Mouse (Mus musculus): ENCODE data around the gene Arhgap27. TPM values are rescaled to one million over a fixed set of nuclear protein-coding genes. Genes with fewer than 3 reads are reported as not detected.

Arhgap27 gene
- total RNA-seq, 2 experiments from 2014 or later: 9.8 to 10.1 TPM

DNA sequence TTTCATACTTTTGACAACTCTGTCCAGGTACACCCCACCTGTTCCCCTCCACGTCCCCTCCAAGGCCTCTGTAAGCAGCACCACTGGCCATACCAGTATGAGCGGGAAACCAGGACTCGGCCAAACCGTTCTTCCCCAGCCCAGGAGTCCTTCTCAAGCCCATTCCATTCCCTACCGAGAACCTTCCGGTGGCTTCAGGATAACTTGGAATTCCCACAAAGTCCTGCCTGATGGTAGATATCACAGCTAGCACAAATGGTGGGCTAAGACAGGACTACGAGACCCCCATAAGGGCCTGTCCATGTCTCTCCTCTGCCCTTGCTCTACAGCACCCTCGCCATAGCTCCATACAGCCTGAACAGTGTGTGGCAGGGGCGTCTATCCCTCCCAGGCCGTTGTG is 5.8 kb downstream of the Arhgap27 start:
- no peak for DNase-seq (ENCODE audit: low spot score in 2 of 2)

DNA sequence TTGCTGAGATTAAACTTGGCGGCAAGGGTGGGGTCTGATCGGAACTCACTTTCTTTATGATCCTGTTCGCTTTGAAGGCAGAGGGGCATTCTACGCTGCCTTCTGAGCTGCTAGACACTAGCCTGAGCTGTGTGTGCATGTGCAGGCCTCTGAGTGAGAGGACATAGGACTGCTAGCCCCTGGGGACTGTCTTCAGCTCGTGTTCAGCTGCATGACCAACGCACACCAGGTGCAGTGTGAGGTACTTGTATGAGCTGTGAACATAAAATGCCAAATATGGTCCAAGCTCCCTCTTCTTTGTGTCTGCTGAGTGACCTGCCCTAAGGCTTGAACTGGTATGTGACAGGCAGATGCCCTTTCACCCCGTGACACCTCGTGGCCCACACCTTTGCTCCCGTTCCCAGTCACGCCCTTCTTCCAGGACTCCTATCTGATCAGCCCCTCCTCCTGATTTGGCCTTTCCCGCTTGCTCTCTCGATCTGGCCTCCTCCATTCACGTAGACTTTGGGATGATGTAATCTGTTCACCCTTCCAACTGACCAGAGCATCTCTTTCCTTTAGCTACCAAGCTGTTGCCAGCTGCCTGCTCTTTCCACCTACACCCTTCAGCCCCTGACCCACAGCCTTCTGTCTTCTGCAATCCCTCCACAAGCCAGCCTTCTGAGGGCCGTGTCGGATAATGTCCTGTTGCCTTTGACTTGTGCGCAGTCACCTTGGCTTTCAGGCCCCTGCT is 6.4 kb downstream of the Arhgap27 start:
- no peak for DNase-seq (ENCODE audit: low spot score in 2 of 2)

DNA sequence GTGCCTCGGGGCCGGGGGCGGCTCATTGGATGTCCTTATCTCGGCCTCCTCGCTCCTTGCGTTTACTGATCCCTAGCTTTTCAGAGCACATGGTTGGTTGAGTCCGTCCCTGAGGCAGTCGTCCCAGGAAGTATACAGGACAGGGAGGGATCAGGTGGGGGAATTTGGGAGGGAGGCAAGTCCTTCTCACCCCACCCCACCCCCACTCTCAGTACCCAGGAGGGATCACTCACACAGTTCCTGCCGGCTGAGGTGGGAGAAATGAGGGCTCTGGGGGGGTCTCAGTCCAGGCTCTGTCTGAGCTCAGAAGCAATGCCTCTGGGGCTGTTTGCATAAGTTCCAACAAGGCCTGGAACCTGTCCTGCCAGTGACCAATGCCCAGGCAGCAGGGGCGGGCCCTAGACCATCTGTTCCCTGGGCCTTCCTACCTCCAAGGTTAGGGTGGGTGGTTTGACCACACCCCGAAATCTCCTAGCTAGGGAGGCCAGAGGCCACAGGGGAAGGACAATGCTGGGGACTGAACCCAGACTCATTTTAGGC is 7.4 kb downstream of the Arhgap27 start:
- DNase-seq (ENCODE audit: low spot score in 2 of 2): no peak

DNA sequence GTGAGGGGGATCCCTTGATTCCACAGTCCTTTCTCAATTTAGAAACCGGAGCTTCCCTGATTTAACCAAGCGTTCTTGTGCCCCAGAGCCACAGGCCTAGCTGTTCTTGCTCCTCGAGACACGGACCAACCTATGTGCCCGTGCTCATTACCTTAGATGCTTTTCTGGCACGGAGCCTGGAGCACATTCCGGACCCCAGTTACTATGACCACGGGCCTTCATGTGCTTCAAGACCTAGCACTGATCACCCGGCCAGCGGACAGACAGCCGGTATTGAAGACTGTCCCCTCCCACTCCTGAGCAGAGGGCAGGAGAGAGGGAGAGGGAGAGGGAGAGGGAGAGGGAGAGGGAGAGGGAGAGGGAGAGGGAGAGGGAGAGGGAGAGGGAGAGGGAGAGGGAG is 8.2 kb downstream of the Arhgap27 start:
- no peak for DNase-seq (ENCODE audit: low spot score in 2 of 2)

GRCm38 (mm10) chr11:103354033-103354432 is 9.5 kb downstream of the Arhgap27 start:
- DNase-seq (ENCODE audit: low spot score in 2 of 2): no peak

GRCm38 (mm10) chr11:103352239-103352814 is 11.2 kb downstream of the Arhgap27 start:
- no peak for DNase-seq (ENCODE audit: low spot score in 2 of 2)

DNA sequence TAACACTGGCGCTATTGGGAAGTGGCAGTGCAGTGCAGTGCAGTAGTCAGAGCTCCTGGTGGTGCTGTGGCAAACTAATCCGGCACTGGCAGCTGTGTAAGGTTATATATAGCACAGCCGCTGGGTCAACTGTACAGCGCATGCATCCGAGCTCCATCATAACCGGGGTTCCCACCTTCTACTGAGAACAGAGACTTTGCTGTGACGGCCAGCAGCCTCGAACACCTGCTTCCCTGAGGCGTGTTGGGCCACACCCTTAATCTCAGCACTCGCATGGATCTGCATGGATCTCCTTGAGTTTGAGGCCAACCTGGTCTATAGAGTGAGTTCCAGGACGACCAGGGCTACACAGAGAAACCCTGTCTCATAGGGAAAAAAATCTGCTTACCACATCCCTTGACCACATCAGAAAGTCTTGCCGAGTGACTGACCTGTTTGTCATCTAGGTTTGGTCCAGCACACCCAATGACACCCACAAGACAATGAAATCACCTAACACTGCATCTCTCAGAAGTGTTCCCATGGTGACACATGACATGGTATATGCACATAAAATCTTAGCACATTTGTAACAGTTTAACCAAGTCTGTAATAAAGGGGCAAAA is 12.7 kb downstream of the Arhgap27 start:
- no peak for DNase-seq (ENCODE audit: low spot score in 2 of 2)

DNA sequence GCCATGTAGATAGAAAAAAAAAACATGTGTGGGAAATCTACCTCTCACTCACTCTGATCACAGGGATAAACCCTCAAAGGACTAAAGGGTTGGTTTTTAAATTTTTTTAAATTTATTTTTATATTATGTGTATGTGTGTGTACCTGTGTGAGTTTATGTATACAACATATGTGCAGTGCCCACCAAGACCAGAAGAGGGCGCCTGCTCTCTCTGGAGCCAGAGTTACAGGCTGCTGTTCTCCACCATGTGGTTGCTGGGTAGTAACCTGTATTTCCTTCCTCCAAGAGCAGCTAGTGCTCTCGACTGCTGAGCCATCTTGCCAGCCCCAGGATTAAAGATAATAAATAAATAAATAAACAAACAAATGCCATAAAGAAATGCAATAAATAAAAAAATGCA is 13.8 kb downstream of the Arhgap27 start:
- no peak for DNase-seq (ENCODE audit: low spot score in 2 of 2)

GRCm38 (mm10) chr11:103346657-103347056 is 16.8 kb downstream of the Arhgap27 start:
- no peak for DNase-seq (ENCODE audit: low spot score in 2 of 2)

GRCm38 (mm10) chr11:103346236-103346635 is 17.3 kb downstream of the Arhgap27 start:
- DNase-seq (ENCODE audit: low spot score in 2 of 2): no peak

DNA sequence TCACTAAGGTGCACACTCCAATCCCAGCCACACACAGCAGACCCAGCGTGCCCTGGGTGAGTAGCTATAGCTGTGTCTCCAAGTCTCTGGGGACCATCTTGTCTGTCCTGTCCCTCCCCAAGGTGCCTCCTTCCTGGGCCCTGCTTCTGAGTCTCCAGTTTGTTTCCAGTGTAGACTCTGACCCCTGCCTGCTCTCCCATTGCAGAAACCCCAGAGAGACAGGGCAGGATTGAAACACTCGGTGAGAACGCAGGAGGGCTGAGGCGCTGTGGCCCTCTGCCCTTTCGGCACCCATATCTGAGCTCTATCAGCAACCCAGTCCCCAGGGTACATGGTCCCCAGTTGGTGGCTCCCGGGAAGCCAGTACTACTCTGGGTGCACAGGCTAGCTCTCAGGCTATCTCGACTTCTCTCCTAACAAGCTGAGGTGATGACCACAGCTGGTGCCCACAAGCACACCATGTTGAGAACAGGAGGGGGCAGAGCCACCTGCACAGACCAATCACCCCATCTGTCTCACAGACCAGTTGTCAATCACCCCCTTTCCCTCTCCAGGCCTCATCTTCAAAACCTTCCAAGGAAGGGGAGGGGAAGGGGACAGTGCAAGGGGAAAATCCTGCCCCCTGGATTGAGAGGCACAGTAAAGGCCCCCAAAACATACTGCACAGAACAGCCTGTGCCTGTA is 17.9 kb downstream of the Arhgap27 start:
- DNase-seq (ENCODE audit: low spot score in 2 of 2): no peak

DNA sequence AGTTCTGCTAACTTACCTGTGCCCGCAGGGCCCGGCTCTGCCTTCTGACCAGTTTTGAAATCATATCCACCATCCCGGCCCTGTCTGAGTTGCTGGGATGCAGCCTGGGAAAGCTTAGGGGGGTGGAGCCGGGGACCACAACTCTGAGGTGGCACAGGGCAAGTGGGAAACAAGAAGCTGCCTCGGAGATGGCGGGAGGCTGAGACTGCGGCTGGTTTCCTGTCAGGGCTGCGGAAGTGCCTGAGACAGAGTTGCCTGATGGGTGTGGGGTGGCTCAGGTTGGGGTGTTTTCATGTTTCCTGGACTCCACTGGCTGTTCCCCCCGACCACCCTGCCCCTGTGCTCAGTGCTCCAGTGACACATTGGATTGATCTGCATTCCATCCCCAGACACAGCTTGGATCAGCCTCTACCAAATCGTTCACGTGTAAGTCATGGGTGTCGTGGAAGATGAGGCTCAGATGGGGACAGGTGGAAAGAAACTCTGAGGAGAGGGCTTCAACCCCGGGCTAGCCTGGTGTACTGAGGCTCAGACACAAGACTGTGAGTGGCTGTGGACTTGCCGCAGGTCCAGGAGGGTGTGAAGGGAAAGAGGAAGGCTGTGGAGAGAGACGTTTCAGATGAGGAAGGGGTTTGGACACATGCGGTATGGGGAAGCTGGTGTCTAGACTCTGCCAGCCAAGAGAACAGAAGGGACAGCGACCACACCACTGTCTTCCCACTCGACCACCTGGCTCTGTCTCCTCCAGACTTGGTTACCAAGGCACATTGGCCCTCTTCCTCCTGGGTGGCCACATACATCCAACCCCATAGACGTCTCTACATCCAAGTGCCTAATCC is 18.8 kb downstream of the Arhgap27 start:
- DNase-seq (ENCODE audit: low spot score in 2 of 2): no peak

DNA sequence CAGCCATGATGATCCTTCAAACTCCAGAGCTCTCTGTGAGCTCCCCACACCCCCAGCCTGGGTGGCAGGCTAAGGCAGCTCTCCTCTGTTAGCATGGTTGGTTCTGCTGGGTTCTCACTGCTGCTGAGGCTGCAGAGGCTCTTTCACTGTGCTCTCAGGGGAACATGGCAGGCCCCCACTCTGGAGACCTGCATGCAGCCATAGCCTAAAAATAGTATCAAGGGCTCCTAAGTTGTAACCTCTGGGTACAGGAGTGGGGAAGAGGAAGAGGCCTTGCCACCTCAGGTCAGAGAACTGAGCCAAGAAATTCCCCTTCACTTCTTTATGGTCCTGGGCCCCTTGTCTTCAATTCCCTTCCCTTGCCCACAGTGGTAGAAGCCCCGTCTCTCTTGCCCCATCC is 19.6 kb downstream of the Arhgap27 start:
- no peak for DNase-seq (ENCODE audit: low spot score in 2 of 2)

GRCm38 (mm10) chr11:103343063-103343462 is 20.4 kb downstream of the Arhgap27 start:
- no peak for DNase-seq (ENCODE audit: low spot score in 2 of 2)

DNA sequence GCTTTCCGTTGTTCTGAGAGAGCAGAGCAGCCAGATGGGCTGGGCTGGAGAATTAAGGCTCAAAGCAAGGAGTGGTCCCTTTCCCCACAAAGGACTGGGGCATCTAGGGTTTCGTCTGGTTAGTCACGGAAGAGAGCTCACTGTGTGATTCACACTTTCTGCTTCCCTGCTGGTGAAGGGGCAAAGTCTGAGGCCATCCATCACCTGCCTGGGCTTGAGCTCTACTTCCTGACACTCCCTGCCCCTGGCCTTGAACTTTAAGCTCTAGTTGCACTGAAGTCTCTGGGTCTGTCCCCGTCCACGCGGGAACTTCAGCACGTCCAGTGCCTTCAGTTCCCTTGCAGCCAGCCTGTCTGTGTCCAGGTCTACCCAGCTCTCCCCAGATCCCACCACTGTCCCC is 22.8 kb downstream of the Arhgap27 start:
- DNase-seq (ENCODE audit: low spot score in 2 of 2): no peak

- no peak for DNase-seq (ENCODE audit: low spot score in 2 of 2)
Measured at GRCm38 (mm10) chr11:103340130-103340529, 23.4 kb downstream of the Arhgap27 start.

DNA sequence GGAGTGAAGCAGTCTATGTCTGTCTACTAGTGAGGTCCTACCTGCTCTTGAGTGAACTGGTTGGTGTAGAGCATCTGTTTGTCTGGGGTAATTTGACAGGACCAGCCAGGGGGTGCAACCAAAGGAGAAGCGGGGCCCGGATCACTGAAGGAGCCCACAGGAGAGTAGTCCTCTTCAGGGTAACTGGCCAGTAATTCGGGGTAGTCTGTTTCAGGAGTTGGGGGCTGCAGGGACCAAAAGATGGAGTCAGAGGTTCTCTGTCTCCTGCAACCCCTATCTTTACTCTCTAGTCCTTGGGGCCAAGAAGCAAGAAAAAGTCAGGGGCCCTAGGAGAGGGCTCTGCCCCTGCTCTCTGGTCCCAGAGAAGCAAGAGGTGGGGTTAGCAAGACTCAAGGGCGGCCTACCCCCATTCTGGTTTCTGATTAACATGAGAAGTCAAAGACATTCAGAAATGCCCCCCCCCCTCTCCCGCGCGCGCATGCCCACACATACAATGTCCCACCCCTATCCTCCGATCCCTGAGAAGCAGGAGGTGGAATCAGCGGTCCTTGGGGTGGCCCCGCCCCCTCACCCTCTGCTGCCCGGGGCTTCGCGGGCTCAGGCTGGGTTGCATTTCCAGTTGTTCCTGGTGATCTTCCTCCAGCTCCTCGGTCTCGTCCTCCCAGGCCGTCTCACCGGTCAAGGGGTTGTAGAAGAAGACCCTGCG is 23.9 kb downstream of the Arhgap27 start:
- DNase-seq (ENCODE audit: low spot score in 2 of 2): no peak

GRCm38 (mm10) chr11:103338671-103339070 is 24.8 kb downstream of the Arhgap27 start:
- DNase-seq (ENCODE audit: low spot score in 2 of 2): no peak

DNA sequence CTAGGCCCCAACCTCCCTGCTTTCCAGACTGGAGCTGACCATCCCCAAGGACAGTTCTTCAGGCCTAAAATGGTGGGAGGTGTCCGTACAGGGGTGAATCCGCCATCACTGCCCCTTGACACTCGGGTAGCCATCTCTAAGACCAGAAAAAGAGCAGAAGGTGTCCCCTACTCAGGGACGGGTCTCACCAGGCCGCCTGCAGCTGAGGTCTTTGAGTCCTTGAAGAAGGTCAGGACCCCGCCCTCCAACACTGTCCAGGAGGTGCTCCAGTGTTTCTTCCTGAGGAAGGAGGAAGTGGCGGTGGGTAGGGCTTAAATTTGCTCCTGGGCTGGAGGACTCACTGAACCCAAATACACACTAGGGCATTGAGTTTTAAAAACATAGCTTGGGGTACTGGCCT is 25.4 kb downstream of the Arhgap27 start:
- no peak for DNase-seq (ENCODE audit: low spot score in 2 of 2)

DNA sequence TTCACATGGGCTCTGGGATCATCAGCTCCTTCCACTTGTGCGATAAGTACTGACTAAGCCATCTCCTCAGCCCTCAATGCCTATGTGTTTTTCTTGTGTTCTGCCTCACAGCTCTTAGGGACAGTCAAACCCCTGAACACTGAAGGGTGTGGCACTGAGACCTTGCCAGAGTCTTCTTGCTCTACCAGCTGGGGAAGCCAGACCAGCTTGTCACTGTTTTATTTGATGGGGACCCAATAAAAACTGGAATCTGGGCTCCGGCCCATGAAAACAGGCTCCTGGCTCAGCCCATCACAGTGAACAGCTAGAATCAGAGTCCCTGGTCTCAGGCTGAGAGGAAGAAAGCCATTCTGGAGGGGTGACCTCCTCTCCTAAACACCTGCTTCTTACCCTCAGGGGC is 26.3 kb downstream of the Arhgap27 start:
- peak in 1 of 2 experiments; percentile 58 for DNase-seq (ENCODE audit: low spot score in 2 of 2)
